Mouse (Mus musculus) lung, adult 2 months (tissue): ENCODE measurements at regions not wholly inside any gene's neighbourhood (a gene's known extent, or its start where the extent isn't known, plus 50 kb on each side); places are given as distances from the start of the nearest gene placed in this dataset.

Experiments
- CTCF ChIP-seq: fragments of 200-500 bp; IDR thresholded peaks from 2 replicates; pipeline ENCODE4 v1.5.1; 2011; ENCODE audit warnings: mild to moderate bottlenecking, low read length, control low read depth; ENCODE audit not compliant: insufficient read depth
- POLR2A ChIP-seq: fragments of 200-500 bp; IDR thresholded peaks from 2 replicates; pipeline ENCODE4 v1.6.1; 2011; ENCODE audit warnings: low read depth, mild to moderate bottlenecking, control low read depth, low read length, borderline replicate concordance; ENCODE audit errors: extremely low read depth

DNA sequence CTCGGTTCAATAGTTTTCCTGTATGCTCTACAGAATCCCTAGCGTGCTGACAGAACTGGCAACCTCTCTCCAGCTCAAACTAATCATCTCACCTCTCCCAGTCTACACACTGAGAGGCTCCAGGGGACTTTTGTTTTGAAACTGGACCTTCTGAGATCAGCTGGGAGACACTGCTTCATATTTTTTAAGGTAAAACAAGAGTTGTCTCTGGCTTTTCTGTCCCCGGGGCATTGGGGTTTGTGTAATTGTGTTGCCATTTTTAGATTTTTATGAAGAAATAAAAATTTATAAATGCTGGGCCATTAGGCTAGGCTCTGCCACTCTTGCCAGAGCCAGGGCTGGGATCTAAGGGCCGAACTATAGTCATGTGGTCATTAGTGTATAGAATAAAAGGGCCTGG lies 179.8 kb upstream of the Cdh5 start:
- no peak for TF ChIP-seq CTCF
- TF ChIP-seq POLR2A = no peak
